In the genomic region with DNA sequence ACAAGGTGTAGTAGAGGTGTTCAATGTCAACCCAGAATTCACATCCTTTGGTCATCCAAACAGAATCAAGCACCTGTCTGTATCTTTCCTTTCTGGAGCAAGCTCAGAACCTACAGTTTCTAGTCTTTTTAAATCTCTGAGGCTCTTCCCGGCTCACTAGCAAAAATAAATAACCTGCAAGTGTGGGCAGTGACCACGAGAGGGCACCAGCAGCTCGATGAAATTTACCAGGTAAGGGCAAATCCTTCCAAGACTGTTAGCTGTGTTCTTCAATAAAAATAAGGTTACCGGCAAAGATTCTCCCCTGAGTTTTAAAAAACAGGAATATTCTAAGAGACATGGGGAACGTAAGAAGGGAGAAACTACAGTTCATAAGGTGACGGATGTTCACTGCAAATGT, we compare ENCODE assay signal across 7 mouse cellular contexts. TPM values are rescaled to one million over a fixed set of nuclear protein-coding genes. Genes with fewer than 3 reads are reported as not detected.
DNase-seq lines count a peak whose midpoint lies in the region.

No protein-coding gene starts in this region.

- 8% methylated on average over 6 of the region's 6 CpGs for WGBS in large intestine, adult 2 months

- peak; percentile 77 for DNase-seq in ES-CJ7 (ENCODE audit: low read depth, low spot score)
- DNase-seq in adrenal gland, adult 2 months: peak; percentile 65
- peak; percentile 76 for DNase-seq in embryo, embryonic 10 days (ENCODE audit: low spot score)
- peak; percentile 35 to 53 for DNase-seq in gastrocnemius, postnatal 4 days (ENCODE audit: low spot score in 2 of 2)
- peak; percentile 52 for DNase-seq in large intestine, adult 2 months (ENCODE audit: low read depth, low spot score)
- peak; percentile 80 for DNase-seq in lung, postnatal 14 days
- DNase-seq in right cerebral cortex, postnatal 25 days: peak; percentile 55

RNA-seq across cellular contexts. Expression of gene Rab21, which starts 7.9 kb away (rescaled TPM):
- 10 to 100 TPM; 51.2 to 53.6 TPM for total RNA-seq in adrenal gland, adult 2 months (2021)
- 63.1 and 64.0 TPM in 2 replicates for polyA plus RNA-seq in adrenal gland, adult 2 months (2012; rRNA removed)
- 10 to 100 TPM; 26.4 to 27.1 TPM for total RNA-seq in gastrocnemius, postnatal 4 days (2021)
- polyA plus RNA-seq in large intestine, adult 2 months (2012; rRNA removed): 12.0 and 15.7 TPM in 2 replicates

RNA-seq across cellular contexts. Expression of gene Tmem19, which starts 39.0 kb away (rescaled TPM):
- 10 to 100 TPM; 28.6 to 30.6 TPM for total RNA-seq in adrenal gland, adult 2 months (2021)
- polyA plus RNA-seq in adrenal gland, adult 2 months (2012; rRNA removed): 7.8 and 12.1 TPM in 2 replicates
- total RNA-seq in gastrocnemius, postnatal 4 days (2021): 10 to 100 TPM; 17.6 to 20.5 TPM
- polyA plus RNA-seq in large intestine, adult 2 months (2012; rRNA removed): 28.4 and 30.1 TPM in 2 replicates

Comparison
In these comparisons a context has a peak if more than half of its experiments do, and no peak if none do; other contexts are left out.
1. Peak in every context shown above with its lines: DNase-seq.